Mouse (Mus musculus): Measurements from ENCODE around the gene Prickle3. TPM values are rescaled to one million over a fixed set of nuclear protein-coding genes. Genes with fewer than 3 reads are reported as not detected.

The Prickle3 gene
- polyA plus RNA-seq, 1 experiment from 2014 or later = 14.7 TPM

Other genes with a start within 250 kb of the Prickle3 start
- gene Foxp3, start 83.6 kb upstream of the Prickle3 start, polyA plus RNA-seq (2015; fragmentation: Nextera tagmentation; extraction: Ambion mirVana) = 0.18 TPM in 1 of 2 replicates, not detected in the other
- 1.9 and 2.2 TPM in 2 replicates for gene Ppp1r3f, start 83.0 kb upstream of the Prickle3 start, polyA plus RNA-seq (2015; fragmentation: Nextera tagmentation; extraction: Ambion mirVana)
- 35.3 and 36.6 TPM in 2 replicates for gene Ccdc22, start 51.7 kb upstream of the Prickle3 start, polyA plus RNA-seq (2015; fragmentation: Nextera tagmentation; extraction: Ambion mirVana)
- gene Cacna1f, start 50.2 kb upstream of the Prickle3 start, polyA plus RNA-seq (2015; fragmentation: Nextera tagmentation; extraction: Ambion mirVana) = 0.04 and 0.09 TPM in 2 replicates
- 3.1 and 3.6 TPM in 2 replicates for gene Syp, start 18.8 kb upstream of the Prickle3 start, polyA plus RNA-seq (2015; fragmentation: Nextera tagmentation; extraction: Ambion mirVana)
- gene Plp2, start 14.1 kb downstream of the Prickle3 start, polyA plus RNA-seq (2015; fragmentation: Nextera tagmentation; extraction: Ambion mirVana) = 170 and 179 TPM in 2 replicates
- gene Magix, start 24.0 kb downstream of the Prickle3 start, polyA plus RNA-seq (2015; fragmentation: Nextera tagmentation; extraction: Ambion mirVana) = 0.91 and 1.4 TPM in 2 replicates
- 47.6 and 50.4 TPM in 2 replicates for gene Gpkow, start 39.9 kb downstream of the Prickle3 start, polyA plus RNA-seq (2015; fragmentation: Nextera tagmentation; extraction: Ambion mirVana)
- gene Wdr45, start 57.1 kb downstream of the Prickle3 start, polyA plus RNA-seq (2015; fragmentation: Nextera tagmentation; extraction: Ambion mirVana) = 45.7 and 48.8 TPM in 2 replicates
- gene Gm45208, start 65.0 kb downstream of the Prickle3 start, polyA plus RNA-seq (2015; fragmentation: Nextera tagmentation; extraction: Ambion mirVana) = 0.59 TPM in 1 of 2 replicates, not detected in the other
- gene Praf2, start 71.2 kb downstream of the Prickle3 start, polyA plus RNA-seq (2015; fragmentation: Nextera tagmentation; extraction: Ambion mirVana) = 69.3 and 74.7 TPM in 2 replicates
- 17.4 and 19.6 TPM in 2 replicates for gene Ccdc120, start 93.6 kb downstream of the Prickle3 start, polyA plus RNA-seq (2015; fragmentation: Nextera tagmentation; extraction: Ambion mirVana)
- 30.9 and 31.4 TPM in 2 replicates for gene Tfe3, start 105.3 kb downstream of the Prickle3 start, polyA plus RNA-seq (2015; fragmentation: Nextera tagmentation; extraction: Ambion mirVana)
- gene Gripap1, start 132.5 kb downstream of the Prickle3 start, polyA plus RNA-seq (2015; fragmentation: Nextera tagmentation; extraction: Ambion mirVana) = 47.5 and 57.0 TPM in 2 replicates
- 1.7 and 1.9 TPM in 2 replicates for gene Kcnd1, start 165.0 kb downstream of the Prickle3 start, polyA plus RNA-seq (2015; fragmentation: Nextera tagmentation; extraction: Ambion mirVana)
- gene Otud5, start 184.1 kb downstream of the Prickle3 start, polyA plus RNA-seq (2015; fragmentation: Nextera tagmentation; extraction: Ambion mirVana) = 37.5 and 39.1 TPM in 2 replicates
- gene Pim2, start 221.0 kb downstream of the Prickle3 start, polyA plus RNA-seq (2015; fragmentation: Nextera tagmentation; extraction: Ambion mirVana) = 11.7 and 13.4 TPM in 2 replicates
- 37.8 and 41.1 TPM in 2 replicates for gene Slc35a2, start 226.8 kb downstream of the Prickle3 start, polyA plus RNA-seq (2015; fragmentation: Nextera tagmentation; extraction: Ambion mirVana)
- gene Pqbp1, start 242.0 kb downstream of the Prickle3 start, polyA plus RNA-seq (2015; fragmentation: Nextera tagmentation; extraction: Ambion mirVana) = 113 and 124 TPM in 2 replicates
- gene Timm17b, start 242.1 kb downstream of the Prickle3 start, polyA plus RNA-seq (2015; fragmentation: Nextera tagmentation; extraction: Ambion mirVana) = 182 and 184 TPM in 2 replicates

Measured in kidney, embryonic 16.5 days (tissue).